Mouse (Mus musculus): Measurements from ENCODE around the gene Wdfy3. TPM values are rescaled to one million over a fixed set of nuclear protein-coding genes. Genes with fewer than 3 reads are reported as not detected.
"Not testable (repeated sequence)": the region's sequence is repeated elsewhere in the genome, so short reads cannot be mapped to it uniquely, and the experiment has no call there.

Wdfy3 gene
- total RNA-seq (2021): 100 to 1,000 TPM; 129 to 140 TPM

DNA sequence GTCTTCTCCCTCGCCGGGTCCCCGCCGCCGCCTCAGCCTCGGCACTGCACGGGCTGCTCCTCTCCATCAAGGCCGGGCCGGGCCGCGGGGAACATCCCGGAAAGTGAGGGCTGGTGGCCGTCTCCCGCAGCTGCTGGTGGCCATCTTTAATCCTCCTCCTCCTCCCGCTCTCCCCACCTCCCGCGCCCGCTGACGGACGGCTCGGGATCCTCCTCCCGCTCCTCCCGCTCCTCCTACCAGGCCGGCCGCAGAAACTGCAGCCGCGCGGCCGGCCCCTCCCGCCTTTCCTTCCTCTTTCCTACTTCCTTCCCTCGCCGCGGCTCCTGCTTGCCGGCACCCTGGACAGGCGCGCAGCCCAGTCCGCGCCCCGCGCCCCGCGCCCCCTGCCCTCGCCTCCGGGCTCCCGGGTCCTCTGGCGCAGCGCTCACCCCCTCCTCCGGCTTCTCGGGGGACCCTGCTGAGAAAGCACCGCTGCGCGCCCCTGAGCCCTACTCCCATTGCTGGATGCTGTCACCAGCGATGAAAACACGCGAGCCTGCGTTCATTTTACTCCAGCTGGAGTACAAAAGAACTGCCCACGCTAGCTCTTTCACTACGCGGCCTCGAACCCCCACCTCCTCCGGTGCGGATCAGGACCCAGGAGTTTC lies at the start of gene Wdfy3:
Gene Wdfy3 (minus strand): TSS at position 155 of the 647 bp plus-strand sequence.
- intact Hi-C loops (cut with DNase I): loop anchor here (5.0 kb wide), 4 partner anchors 58 to 178 kb away; no protein-coding TSS in a partner anchor
- DNase-seq (ENCODE audit: low spot score in 2 of 2): peak; percentile 89

DNA sequence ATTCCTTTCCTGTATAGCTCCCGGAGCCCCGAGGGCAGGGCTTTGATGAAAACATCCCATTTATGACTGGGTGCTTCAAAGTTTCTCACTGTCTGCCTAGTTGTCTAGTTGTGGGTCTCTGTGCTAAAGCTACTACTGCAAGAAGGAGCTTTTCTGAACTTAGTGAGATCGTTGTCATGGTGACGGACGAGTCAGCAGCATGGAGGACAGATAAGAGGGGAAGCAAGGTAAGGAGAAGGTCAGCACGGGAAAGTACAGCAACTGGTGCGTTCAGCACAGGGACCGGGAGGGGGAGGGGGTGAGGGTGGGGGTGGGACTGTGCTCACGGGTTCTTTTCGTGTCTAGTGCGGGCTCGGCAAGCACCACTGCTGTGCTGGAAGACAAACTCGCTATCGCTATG lies 43.3 kb upstream of the Wdfy3 start:
- DNase-seq (ENCODE audit: low spot score in 2 of 2): peak; percentile 25 to 30
- intact Hi-C loops (cut with DNase I): no loop called here

DNA sequence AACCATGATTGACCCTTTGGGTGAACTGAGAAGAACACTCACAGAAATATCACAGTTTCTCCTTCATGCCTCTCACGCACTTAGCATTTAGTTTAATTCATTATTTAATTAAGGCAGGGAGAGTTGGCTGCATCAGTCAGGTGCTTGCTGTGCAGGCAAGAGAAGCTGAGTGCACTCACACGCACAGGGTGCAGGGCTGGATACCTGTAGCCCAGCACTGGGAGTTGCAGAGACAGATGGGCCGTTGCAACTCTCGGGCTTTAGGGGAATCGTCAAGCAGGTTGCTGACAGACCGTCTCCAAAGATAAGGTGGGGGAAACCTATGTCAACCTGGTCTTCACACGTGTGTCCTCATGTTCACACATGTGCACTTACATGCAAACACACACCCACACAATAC lies 42.3 kb upstream of the Wdfy3 start:
- intact Hi-C loops (cut with DNase I): no loop called here
- DNase-seq (ENCODE audit: low spot score in 2 of 2): no peak

DNA sequence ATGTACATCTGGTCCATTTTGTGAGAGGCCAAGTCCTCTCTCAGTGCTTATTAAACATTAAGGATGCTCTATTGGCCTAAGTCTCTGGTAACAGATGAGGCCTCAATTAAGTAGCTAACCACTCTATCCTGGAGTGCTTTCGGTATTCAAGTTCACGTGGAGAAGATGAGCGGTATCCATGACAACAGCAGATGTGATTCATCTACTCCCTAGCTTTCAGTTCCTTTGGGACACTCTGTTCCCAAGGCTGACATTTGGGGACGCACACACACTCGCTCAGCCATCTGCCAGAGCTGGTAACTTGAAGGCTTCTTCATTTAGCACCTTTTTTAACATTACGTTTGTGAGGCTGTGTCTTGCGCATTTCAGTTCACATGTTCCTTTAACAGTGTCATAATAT lies 40.3 kb upstream of the Wdfy3 start:
- DNase-seq (ENCODE audit: low spot score in 2 of 2): peak; percentile 80 to 82
- intact Hi-C loops (cut with DNase I): no loop called here

DNA sequence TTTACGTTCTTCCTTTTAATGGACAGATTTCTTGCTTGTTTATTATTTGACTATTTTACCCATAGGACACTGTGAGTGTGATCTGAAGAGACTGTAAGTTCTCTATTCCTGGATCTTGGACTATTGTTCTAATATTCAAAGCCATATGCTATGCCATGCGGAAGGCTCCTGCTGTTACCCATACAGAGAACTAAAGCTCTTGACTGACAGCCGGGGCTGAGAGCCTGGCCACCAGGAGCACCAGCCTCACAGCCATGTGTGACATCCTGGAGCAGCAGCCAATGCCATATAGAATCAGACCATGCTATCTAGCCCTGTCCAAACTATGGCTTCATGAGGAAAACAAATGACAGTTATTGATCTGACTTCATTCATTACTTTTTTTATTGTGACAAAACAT lies 36.2 kb upstream of the Wdfy3 start:
- no peak for DNase-seq (ENCODE audit: low spot score in 2 of 2)
- intact Hi-C loops (cut with DNase I): no loop called here

DNA sequence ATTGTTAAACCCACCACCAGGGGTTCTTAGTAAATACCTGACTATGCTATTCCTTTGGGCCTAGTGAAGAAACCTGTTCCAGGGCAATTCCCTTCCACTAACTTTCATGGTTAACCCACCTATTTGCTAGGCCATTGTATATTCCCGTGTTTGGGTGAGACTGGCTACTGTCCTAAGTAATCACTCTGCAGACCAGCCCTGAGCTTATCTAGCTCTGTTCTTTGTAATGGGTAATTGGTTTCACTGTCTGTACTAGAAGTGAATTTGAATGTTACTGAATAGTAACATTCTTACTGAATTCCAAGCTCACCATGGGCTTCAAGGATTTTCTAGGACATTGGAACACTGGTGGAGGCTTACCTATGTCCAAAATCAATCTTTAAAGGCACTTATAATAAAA lies 32.1 kb upstream of the Wdfy3 start:
- intact Hi-C loops (cut with DNase I); DNase-seq (ENCODE audit: low spot score in 2 of 2): not testable (repeated sequence)

DNA sequence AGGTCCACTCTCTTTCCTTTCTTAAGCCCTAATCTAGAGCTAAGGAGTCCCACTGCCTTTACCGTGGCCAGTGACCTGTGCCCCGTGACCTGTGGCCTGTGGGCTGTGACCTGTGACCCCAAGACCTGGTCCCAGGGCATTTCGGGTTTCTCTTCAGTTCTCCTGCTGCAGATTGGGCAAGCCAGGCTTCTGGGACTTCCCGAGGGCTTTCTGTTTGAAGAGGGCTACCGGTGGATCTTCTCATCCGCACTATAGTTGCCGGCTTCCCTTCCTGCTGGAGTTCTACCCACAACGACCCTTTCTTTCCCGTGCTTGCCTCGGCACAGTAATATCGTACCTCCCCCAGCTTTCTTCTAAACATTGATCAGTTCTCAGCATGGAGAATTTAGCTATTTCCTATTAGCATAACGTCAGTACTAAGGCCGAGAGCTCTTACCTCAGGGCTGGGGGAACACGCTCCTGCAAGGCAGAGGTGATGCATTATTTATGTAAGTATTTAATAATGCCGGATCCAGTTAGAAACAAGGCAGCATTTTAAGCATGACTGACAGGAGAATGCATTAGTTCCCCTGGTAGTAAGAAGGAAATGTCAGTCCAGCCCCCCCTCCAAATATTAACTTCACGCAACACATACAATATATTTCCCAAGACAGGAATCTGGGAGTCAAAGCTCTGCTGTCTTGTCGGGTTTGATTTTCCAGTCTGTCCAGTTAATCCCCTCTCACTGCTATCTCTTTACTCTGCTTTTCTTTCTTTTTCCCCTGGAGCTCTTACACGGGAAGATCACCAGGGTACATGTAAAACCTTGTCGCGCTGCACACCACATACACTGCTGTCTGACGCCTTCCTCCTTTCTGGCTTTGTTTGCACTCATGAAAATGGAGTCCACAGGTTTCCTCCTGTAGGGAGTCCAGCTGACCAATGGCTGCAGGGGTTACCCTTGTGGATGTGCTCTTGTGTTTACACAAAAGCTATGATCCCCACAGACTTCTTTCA lies 30.8 kb upstream of the Wdfy3 start:
- intact Hi-C loops (cut with DNase I): no loop called here
- DNase-seq (ENCODE audit: low spot score in 2 of 2): no peak

DNA sequence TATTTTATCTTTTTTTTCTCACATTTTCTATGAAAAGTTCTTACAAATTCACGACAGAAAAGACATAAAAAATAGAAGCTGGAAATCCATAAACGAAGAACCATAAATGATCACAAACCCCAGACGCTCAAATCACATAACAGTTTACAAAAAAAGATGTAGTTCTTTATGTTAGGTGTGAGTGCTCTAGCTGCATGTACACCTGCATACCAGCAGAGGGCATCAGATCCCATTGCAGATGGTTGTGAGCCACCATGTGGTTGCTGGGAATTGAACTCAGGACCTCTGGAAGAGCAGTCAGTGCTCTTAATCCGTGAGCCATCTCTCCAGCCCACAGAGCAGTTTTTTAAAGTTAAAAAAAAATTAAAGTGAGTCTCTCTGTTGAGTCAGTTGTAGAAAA lies 25.9 kb upstream of the Wdfy3 start:
- intact Hi-C loops (cut with DNase I): no loop called here
- DNase-seq (ENCODE audit: low spot score in 2 of 2): no peak

DNA sequence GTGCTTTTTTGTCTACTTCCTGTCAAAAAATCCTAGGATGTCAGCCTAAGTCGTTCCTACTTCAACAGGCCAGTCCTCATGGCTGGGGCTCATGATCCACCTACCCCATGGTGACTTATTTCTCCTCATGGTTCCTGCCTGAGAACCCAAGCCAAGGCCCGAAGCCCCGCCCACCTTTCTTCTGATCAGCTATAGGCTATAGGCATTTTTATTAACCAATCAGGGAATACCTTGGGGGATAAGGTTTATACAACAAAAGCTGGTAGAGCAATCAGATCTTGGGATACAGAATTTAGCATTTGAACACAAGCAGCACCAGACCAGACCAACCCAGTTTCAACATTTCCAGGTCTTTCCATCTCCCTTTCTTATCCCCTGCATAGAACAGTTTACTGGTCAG lies 21.0 kb upstream of the Wdfy3 start:
- DNase-seq (ENCODE audit: low spot score in 2 of 2): no peak
- intact Hi-C loops (cut with DNase I): no loop called here

DNA sequence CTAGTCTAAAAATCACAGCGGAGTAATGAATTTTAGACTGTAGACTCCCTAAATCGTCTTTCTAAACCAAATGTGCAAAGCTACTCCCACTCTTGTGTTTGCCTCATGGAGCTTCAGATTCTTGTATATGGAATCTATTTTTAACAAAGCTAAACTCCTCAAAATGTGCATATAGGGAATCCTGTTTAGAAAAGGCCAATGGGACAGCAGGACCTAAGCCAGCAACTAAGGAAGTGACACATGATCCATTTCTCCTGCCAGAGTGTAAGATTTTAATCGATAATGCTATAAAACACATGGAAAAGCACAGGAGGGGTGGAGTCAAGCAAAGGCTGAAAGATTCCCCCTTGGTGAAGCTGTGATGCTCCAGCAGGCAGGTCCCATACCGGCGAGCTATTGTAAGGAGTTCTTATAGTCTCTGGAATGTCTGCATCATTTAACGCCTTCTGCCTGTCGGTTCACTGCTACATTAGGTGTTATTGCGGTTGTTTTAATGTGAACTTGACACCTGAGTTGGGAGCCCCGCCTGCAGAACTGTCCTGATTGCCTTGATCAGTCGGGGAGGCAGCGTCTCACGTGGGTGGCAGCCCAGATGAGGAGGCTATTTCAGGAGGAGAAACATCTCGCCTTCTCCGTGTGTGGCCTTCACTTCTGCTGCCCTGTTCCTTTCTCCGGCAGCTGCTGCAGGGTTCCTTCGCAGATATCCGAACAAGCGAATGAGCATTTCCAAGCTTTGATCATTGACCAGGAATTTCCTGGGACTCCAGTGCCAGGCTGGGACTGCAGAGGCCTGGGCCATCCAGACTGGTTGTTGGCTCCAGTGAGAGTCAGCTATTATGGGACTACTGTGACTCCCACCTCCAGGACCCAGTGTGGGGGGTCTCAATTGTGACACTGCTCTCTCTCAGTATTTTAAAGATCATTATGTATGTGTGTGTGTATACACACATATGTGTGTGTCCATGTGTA lies 15.3 kb upstream of the Wdfy3 start:
- intact Hi-C loops (cut with DNase I): no loop called here
- DNase-seq (ENCODE audit: low spot score in 2 of 2): peak; percentile 38 to 45

DNA sequence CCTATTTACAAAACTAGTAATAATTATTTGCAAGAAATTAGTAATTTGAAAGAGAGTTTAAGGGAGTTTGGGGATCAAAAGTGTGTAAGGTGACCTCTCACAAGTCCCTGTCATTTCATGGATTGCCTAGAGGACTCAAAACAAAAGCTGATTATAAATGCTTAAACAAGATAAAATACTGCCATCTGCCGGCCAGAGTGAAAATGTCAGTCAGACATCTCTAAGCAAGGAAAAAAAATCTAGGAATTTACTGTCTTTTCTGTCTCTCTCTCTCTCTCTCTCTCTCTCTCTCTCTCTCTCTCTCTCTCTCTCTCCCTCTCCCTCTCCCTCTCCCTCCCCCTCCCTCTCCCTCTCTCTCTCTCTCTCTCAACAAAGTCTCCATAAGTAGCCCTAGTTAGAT lies 4.4 kb upstream of the Wdfy3 start:
- DNase-seq (ENCODE audit: low spot score in 2 of 2): peak; percentile 26 to 56
- intact Hi-C loops (cut with DNase I): loop anchor here (5.0 kb wide), 3 partner anchors 62 to 182 kb away; no protein-coding TSS in a partner anchor

DNA sequence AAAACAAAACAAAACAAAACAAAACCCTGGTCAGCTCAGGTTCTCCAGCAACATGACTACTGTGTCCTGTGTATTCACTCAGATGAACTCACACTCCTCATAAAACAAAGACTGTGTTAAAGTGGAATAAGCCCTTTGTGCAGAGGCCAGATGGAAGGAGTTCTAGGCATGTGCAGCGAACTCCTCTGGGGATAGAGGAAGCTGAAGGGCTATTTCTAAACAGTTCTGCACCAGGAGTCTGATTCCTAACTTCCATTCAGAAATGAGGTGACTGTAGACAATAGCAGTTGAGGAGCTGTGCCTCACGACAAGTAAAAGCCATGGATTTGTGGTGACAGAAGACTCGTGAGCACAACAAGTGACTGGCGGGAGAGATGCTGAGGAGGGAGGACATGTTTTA lies 2.3 kb upstream of the Wdfy3 start:
- intact Hi-C loops (cut with DNase I): loop anchor here (5.0 kb wide), 3 partner anchors 60 to 180 kb away; no protein-coding TSS in a partner anchor
- no peak for DNase-seq (ENCODE audit: low spot score in 2 of 2)

DNA sequence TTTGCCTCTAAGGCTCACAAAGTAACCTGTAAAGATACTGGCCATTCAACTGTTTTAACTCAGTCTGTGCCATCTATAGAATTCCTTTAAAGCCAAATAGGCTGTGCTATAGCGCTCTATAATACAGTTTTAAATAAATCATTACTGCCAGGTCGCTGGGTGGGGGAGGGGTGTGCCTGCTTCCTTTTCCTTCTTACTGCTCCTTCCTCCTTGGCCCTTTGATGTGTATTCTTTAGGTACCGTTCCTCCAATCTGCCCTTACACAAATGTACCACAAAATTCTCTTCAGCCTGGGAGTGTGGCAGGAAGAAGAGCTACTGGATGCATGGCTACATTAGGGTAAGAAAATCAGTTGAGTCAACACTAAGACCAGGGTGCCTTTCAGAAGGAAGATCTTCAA lies 1.5 kb upstream of the Wdfy3 start:
- intact Hi-C loops (cut with DNase I): loop anchor here (5.0 kb wide), 3 partner anchors 59 to 179 kb away; no protein-coding TSS in a partner anchor
- no peak for DNase-seq (ENCODE audit: low spot score in 2 of 2)

DNA sequence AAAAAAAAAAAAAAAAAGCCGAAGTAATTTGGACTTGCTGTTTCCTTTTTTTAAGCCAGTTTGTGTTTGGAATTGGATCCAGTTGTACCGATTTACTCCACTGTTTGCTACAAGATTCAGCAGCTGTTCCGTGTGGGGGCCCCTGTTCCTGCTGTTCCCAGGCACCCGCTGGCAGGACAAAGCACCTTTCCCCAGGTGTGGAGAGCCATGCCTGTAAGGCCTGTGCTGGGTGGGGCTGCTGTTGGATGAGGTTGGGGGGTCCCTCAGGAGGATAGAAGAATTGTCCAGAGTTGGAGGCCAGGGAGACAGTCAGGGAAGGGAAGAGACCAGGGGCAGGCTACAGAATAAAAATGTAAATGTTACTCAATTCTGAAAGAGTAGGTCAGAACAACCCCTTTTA lies 1.1 kb upstream of the Wdfy3 start:
- no peak for DNase-seq (ENCODE audit: low spot score in 2 of 2)
- intact Hi-C loops (cut with DNase I): loop anchor here (5.0 kb wide), 3 partner anchors 58 to 178 kb away; no protein-coding TSS in a partner anchor

DNA sequence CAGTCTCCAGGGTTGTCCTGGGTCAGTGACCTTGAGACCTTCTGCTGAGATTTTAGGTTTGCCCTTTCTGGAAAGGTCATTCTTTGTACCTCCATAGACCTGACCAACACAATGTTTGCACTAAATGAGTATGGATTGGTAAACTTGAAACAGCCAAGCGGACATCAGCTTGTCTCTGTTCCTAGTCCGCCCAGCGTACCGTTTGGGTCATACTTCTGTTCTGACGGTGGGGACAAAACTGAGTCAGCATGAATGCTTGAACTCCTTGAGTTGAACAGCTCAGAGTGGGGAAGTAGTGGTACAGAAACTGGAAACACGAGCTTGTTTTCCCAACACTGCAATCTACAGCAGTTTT lies 670 bp upstream of the Wdfy3 start:
- DNase-seq (ENCODE audit: low spot score in 2 of 2): peak in 1 of 2 experiments; percentile 20
- intact Hi-C loops (cut with DNase I): loop anchor here (5.0 kb wide), 3 partner anchors 58 to 178 kb away; no protein-coding TSS in a partner anchor

DNA sequence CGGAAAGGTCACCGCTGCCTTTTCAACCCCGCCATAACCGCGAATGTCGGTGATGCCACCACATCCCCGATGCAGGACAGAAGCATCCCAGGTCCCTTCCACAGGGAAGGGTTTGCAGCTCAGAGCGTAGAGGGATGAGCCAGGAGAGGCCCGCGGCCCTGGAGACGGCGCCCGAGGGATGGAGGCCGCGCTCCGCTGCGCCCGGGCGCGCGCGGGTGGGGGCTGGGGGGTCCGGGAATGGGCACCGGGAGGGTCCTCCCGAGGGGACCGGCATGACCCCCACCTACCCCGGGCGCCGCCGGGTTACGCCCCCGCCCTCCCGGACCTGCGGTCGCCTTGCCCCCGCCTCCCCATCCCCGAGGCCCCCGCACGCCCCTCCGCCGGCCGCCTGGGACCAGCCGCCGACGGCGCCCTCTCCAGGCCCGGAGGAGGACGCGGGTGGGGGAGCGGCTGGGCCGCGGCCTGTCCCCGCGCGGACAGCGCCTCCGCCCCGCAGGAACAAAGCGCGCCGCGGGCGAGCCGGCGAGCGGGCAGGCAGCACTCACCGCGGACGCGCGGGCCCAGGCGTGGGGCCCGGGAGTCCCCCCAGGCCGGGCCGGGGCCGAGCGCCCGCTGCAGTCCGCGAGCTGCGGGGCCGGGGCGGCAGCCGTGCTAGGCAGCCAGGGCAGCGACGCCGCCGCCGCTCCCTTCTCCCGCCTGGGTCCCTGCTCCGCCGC lies 512 bp downstream of the Wdfy3 start:
- intact Hi-C loops (cut with DNase I): loop anchor here (5.0 kb wide), 1 partner anchor 72 kb away; no protein-coding TSS in a partner anchor
- DNase-seq (ENCODE audit: low spot score in 2 of 2): peak; percentile 59 to 79

DNA sequence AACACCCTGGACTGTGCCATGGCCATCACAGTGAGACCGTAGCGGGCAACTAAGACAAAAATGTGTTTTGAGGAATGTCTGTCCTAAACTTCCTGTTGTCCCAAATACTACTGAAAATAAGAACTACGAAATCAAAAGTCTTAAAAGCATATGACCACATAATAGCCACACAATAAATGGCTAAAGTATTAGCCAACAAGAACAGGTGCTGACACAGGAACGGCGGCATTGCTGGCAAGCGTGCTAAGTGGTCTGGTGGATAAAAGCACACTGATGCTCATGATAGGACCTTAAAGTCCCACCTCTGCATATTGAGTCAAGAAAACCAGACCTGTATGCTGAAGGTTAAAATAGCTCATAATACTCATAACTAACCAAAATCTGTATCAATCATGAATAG lies 3.3 kb downstream of the Wdfy3 start:
- no peak for DNase-seq (ENCODE audit: low spot score in 2 of 2)
- intact Hi-C loops (cut with DNase I): loop anchor here (5.0 kb wide), 1 partner anchor 69 kb away; no protein-coding TSS in a partner anchor

DNA sequence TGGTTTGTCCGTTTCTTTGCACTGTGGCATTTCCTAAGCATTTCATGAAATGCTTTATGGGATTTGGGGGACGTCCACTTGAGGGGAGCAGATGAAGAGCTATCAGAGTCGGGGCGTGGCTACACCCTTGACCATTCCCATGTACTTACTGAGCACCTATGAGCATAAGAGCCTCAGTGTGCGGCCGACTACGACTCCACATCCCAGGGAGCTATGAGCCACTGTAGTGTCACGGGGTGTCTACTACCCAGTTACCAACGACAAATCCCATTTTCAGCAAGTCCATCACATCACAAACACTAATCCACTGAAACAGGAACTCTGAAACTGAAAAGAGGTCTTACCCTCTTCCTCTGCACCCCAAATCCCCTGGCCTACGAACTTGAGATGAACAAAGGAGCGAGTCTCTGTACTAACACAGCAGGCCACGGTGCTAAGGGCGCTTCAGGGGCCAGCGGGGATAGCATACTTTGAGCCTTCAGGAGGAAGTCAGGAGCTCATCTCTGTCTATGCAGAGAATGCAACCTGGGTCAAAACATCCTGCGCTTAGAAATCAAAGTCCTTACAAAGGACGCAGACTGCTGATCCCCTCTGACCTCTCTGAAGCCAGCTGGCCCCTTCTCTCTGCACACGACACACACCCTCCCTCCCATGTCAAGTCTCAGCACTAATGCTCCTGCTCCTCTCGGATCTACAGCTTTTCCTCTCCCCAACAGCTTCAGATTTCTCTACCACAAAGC lies 6.5 kb downstream of the Wdfy3 start:
- intact Hi-C loops (cut with DNase I): no loop called here
- DNase-seq (ENCODE audit: low spot score in 2 of 2): no peak

Measured in left cerebral cortex, postnatal 36 days (tissue).